Mouse (Mus musculus) forebrain, embryonic 14.5 days (tissue): Measurements from ENCODE around the gene Syne1. TPM values are rescaled to one million over a fixed set of nuclear protein-coding genes. Genes with fewer than 3 reads are reported as not detected.

Source experiments
- ATAC-seq: fragments of 200-750 bp; cut with Nextera tagmentation; 2 replicates; pipeline ENCODE4 v1.8.0; 2017; ENCODE audit warnings: mild to moderate bottlenecking, moderate library complexity
- DNase-seq: peaks from one replicate; pipeline ENCODE4 v3.0.0-alpha.2; 2015; ENCODE audit warnings: low spot score
- H3K27ac ChIP-seq: fragments of 300-500 bp; sonication (generic); 2 replicates; pipeline ENCODE4 v1.5.1; 2014; ENCODE audit warnings: low read depth, mild to moderate bottlenecking, control low read depth, low read length, moderate library complexity
- H3K27me3 ChIP-seq: fragments of 300-500 bp; sonication (generic); replicated peaks from 2 replicates; pipeline ENCODE4 v1.6.1; 2014; ENCODE audit warnings: low read length, control low read depth, mixed read lengths; ENCODE audit not compliant: control insufficient read depth, insufficient read depth
- H3K36me3 ChIP-seq: fragments of 300-500 bp; sonication (generic); 2 replicates; pipeline ENCODE4 v1.6.1; 2014; ENCODE audit warnings: low read length, control low read depth; ENCODE audit not compliant: control insufficient read depth, insufficient read depth
- H3K4me1 ChIP-seq: fragments of 300-500 bp; sonication (generic); 2 replicates; pipeline ENCODE4 v1.6.1; 2014; ENCODE audit warnings: antibody characterized with exemption, low read length, control low read depth; ENCODE audit not compliant: control insufficient read depth, insufficient read depth
- H3K4me2 ChIP-seq: fragments of 300-500 bp; sonication (generic); 2 replicates; pipeline ENCODE4 v1.6.1; 2014; ENCODE audit warnings: mild to moderate bottlenecking, control low read depth, low read length
- H3K4me3 ChIP-seq: fragments of 300-500 bp; sonication (generic); 2 replicates; pipeline ENCODE4 v1.5.1; 2014; ENCODE audit warnings: low read depth, low read length, control low read depth
- H3K9ac ChIP-seq: fragments of 300-500 bp; sonication (generic); 2 replicates; pipeline ENCODE4 v1.6.1; 2014; ENCODE audit warnings: mild to moderate bottlenecking, low read length, control low read depth, moderate library complexity
- H3K9me3 ChIP-seq: fragments of 300-500 bp; sonication (generic); replicated peaks from 2 replicates; pipeline ENCODE4 v1.6.1; 2016; ENCODE audit warnings: low read length, control low read depth, mixed read lengths; ENCODE audit not compliant: control insufficient read depth
- WGBS: fragments of 180-500 bp; shearing (Covaris S2); extraction: QIAGEN DNeasy Blood & Tissue Kit; methylation state at CpG from one replicate; pipeline ENCODE4 v1.1.7; 2014; 5-methylcytosine and 5-hydroxymethylcytosine counted together
- polyA plus RNA-seq: library from polyadenylated mRNA; unstranded; fragments of >200 nt; fragmentation: Nextera tagmentation; extraction: Ambion mirVana; gene quantifications from 2 replicates; pipeline ENCODE4 v1.2.1, GENCODE M21; 2014

The Syne1 gene
- polyA plus RNA-seq, 1 experiment from 2014 or later, result 3.4 TPM

GRCm38 (mm10) chr10:5367465-5368011, 183.7 kb downstream of the Syne1 start:
- no peak overlapping the region for H3K4me2 ChIP-seq
- no peak overlapping the region for H3K9ac ChIP-seq
- ATAC-seq, result no peak
- no peaks in the 10 kb centered on the region for H3K27me3 ChIP-seq
- H3K36me3 ChIP-seq, result no peaks in the 10 kb centered on the region
- peaks cover 3% of the 10 kb centered on the region; the same call in 1 of the 2 replicates for H3K4me1 ChIP-seq
- no peaks in the 10 kb centered on the region for H3K9me3 ChIP-seq
- DNase-seq, result no peak
- WGBS, result 71% methylated on average over 12 of the region's 12 CpGs
- H3K4me3 ChIP-seq, result no peak overlapping the region
- no peak overlapping the region for H3K27ac ChIP-seq

- DNase-seq (no peak), ATAC-seq (no peak)
- H3K27ac ChIP-seq, result no peak overlapping the region
- no peaks in the 10 kb centered on the region for H3K9me3 ChIP-seq
- WGBS, result 58% methylated on average over 7 of the region's 7 CpGs
- no peaks in the 10 kb centered on the region for H3K36me3 ChIP-seq
- no peaks in the 10 kb centered on the region for H3K27me3 ChIP-seq
- H3K4me2 ChIP-seq, result no peak overlapping the region
- no peak overlapping the region for H3K9ac ChIP-seq
- no peaks in the 10 kb centered on the region for H3K4me1 ChIP-seq
- H3K4me3 ChIP-seq, result no peak overlapping the region
These were observed 190.7 kb downstream of the Syne1 start for GRCm38 (mm10) chr10:5360560-5360959.

GRCm38 (mm10) chr10:5356614-5357013, 194.7 kb downstream of the Syne1 start:
- H3K27me3 ChIP-seq, result no peaks in the 10 kb centered on the region
- no peak overlapping the region for H3K27ac ChIP-seq
- no peak for DNase-seq
- no peak overlapping the region for H3K4me3 ChIP-seq
- no peaks in the 10 kb centered on the region for H3K9me3 ChIP-seq
- H3K4me2 ChIP-seq, result no peak overlapping the region
- H3K9ac ChIP-seq, result no peak overlapping the region
- no peaks in the 10 kb centered on the region for H3K36me3 ChIP-seq
- H3K4me1 ChIP-seq, result no peaks in the 10 kb centered on the region
- 88% methylated on average over 5 of the region's 5 CpGs for WGBS
- no peak for ATAC-seq

GRCm38 (mm10) chr10:5353390-5353789, 197.9 kb downstream of the Syne1 start:
- no peak overlapping the region for H3K9ac ChIP-seq
- H3K9me3 ChIP-seq, result no peaks in the 10 kb centered on the region
- no peak for DNase-seq
- ATAC-seq, result no peak
- H3K27ac ChIP-seq, result no peak overlapping the region
- no peak overlapping the region for H3K4me3 ChIP-seq
- no peaks in the 10 kb centered on the region for H3K27me3 ChIP-seq
- 84% methylated on average over 1 of the region's 1 CpGs for WGBS
- H3K36me3 ChIP-seq, result no peaks in the 10 kb centered on the region
- H3K4me2 ChIP-seq, result no peak overlapping the region
- H3K4me1 ChIP-seq, result no peaks in the 10 kb centered on the region

GRCm38 (mm10) chr10:5346911-5347310, 204.4 kb downstream of the Syne1 start:
- 67% methylated on average over 1 of the region's 1 CpGs for WGBS
- Histone ChIP-seq H3K36me3 (no peaks in the 10 kb centered on the region), H3K4me3 (no peak overlapping the region), H3K27me3 (no peaks in the 10 kb centered on the region), H3K27ac (no peak overlapping the region), H3K9me3 (no peaks in the 10 kb centered on the region), H3K9ac (no peak overlapping the region), H3K4me1 (no peaks in the 10 kb centered on the region), H3K4me2 (no peak overlapping the region)
- no peak for DNase-seq
- no peak for ATAC-seq

GRCm38 (mm10) chr10:5343211-5343610, 208.1 kb downstream of the Syne1 start:
- no peak for ATAC-seq
- Histone ChIP-seq H3K4me2 (no peak overlapping the region), H3K9me3 (no peaks in the 10 kb centered on the region), H3K36me3 (no peaks in the 10 kb centered on the region), H3K4me1 (no peaks in the 10 kb centered on the region), H3K4me3 (no peak overlapping the region), H3K27me3 (no peaks in the 10 kb centered on the region), H3K9ac (no peak overlapping the region), H3K27ac (no peak overlapping the region)
- no peak for DNase-seq
- WGBS, result 64% methylated on average over 4 of the region's 4 CpGs

- no peak overlapping the region for H3K27ac ChIP-seq
- no peaks in the 10 kb centered on the region for H3K36me3 ChIP-seq
- H3K4me1 ChIP-seq, result no peaks in the 10 kb centered on the region
- H3K4me3 ChIP-seq, result no peak overlapping the region
- DNase-seq (no peak), ATAC-seq (no peak)
- no peaks in the 10 kb centered on the region for H3K9me3 ChIP-seq
- H3K9ac ChIP-seq, result no peak overlapping the region
- H3K4me2 ChIP-seq, result no peak overlapping the region
- H3K27me3 ChIP-seq, result no peaks in the 10 kb centered on the region
These were observed 214.9 kb downstream of the Syne1 start for GRCm38 (mm10) chr10:5336394-5336793.

GRCm38 (mm10) chr10:5332801-5333200, 218.5 kb downstream of the Syne1 start:
- 89% methylated on average over 5 of the region's 5 CpGs for WGBS
- no peaks in the 10 kb centered on the region for H3K9me3 ChIP-seq
- no peak overlapping the region for H3K4me2 ChIP-seq
- ATAC-seq (no peak), DNase-seq (no peak)
- no peaks in the 10 kb centered on the region for H3K36me3 ChIP-seq
- no peaks in the 10 kb centered on the region for H3K4me1 ChIP-seq
- no peaks in the 10 kb centered on the region for H3K27me3 ChIP-seq
- H3K27ac ChIP-seq, result no peak overlapping the region
- no peak overlapping the region for H3K9ac ChIP-seq
- no peak overlapping the region for H3K4me3 ChIP-seq

- WGBS, result 81% methylated on average over 9 of the region's 9 CpGs
- H3K4me1 ChIP-seq, result no peaks in the 10 kb centered on the region
- no peak for ATAC-seq
- no peak overlapping the region for H3K27ac ChIP-seq
- no peak overlapping the region for H3K4me2 ChIP-seq
- H3K9ac ChIP-seq, result no peak overlapping the region
- no peaks in the 10 kb centered on the region for H3K27me3 ChIP-seq
- no peak for DNase-seq
- no peak overlapping the region for H3K4me3 ChIP-seq
- no peaks in the 10 kb centered on the region for H3K36me3 ChIP-seq
- H3K9me3 ChIP-seq, result no peaks in the 10 kb centered on the region
These were observed 224.6 kb downstream of the Syne1 start for GRCm38 (mm10) chr10:5326716-5327115.
